Mouse (Mus musculus) lung, postnatal 0 days (tissue): Measurements from ENCODE around the gene Prm1. TPM values are rescaled to one million over a fixed set of nuclear protein-coding genes. Genes with fewer than 3 reads are reported as not detected.

ENCODE experiments used
- ATAC-seq: fragments of 200-750 bp; cut with Nextera tagmentation; 2 replicates; pipeline ENCODE4 v1.8.0; 2017; ENCODE audit warnings: moderate library complexity
- DNase-seq: peaks from one replicate; pipeline ENCODE4 v3.0.0-alpha.2; 2016; ENCODE audit warnings: low spot score
- H3K27ac ChIP-seq: fragments of 300-500 bp; sonication (generic); 2 replicates; pipeline ENCODE4 v1.5.1; 2014; ENCODE audit warnings: antibody characterized with exemption, mild to moderate bottlenecking, low read length, mixed read lengths
- H3K27me3 ChIP-seq: fragments of 300-500 bp; sonication (generic); replicated peaks from 2 replicates; pipeline ENCODE4 v1.6.1; 2014; ENCODE audit warnings: low read length, mixed read lengths; ENCODE audit not compliant: insufficient read depth
- H3K36me3 ChIP-seq: fragments of 300-500 bp; sonication (generic); 2 replicates; pipeline ENCODE4 v1.6.1; 2014; ENCODE audit warnings: low read length, mixed read lengths; ENCODE audit not compliant: insufficient read depth
- H3K4me1 ChIP-seq: fragments of 300-500 bp; sonication (generic); 2 replicates; pipeline ENCODE4 v1.6.1; 2014; ENCODE audit warnings: antibody characterized with exemption, low read depth, low read length, mixed read lengths; ENCODE audit not compliant: insufficient read depth
- H3K4me2 ChIP-seq: fragments of 300-500 bp; sonication (generic); replicated peaks from 2 replicates; pipeline ENCODE4 v1.6.1; 2014; ENCODE audit warnings: low read depth, mild to moderate bottlenecking, low read length, moderate library complexity, mixed read lengths
- H3K4me3 ChIP-seq: fragments of 300-500 bp; sonication (generic); 2 replicates; pipeline ENCODE4 v1.5.1; 2014; ENCODE audit warnings: low read depth, low read length
- H3K9ac ChIP-seq: fragments of 300-500 bp; sonication (generic); replicated peaks from 2 replicates; pipeline ENCODE4 v1.6.1; 2014; ENCODE audit warnings: low read depth, mild to moderate bottlenecking
- H3K9me3 ChIP-seq: fragments of 300-500 bp; sonication (generic); 2 replicates; pipeline ENCODE4 v1.6.1; 2016; ENCODE audit warnings: low read length, mixed read lengths
- CTCF ChIP-seq: IDR thresholded peaks from 2 replicates; pipeline ENCODE4 v1.5.1; 2016; ENCODE audit warnings: antibody characterized with exemption, mild to moderate bottlenecking
- EP300 ChIP-seq: IDR thresholded peaks from 2 replicates; pipeline ENCODE4 v1.6.1; 2016; ENCODE audit warnings: antibody characterized with exemption, mild to moderate bottlenecking, control low read depth
- WGBS: fragments of 180-500 bp; shearing (Covaris S2); extraction: QIAGEN DNeasy Blood & Tissue Kit; methylation state at CpG from one replicate; pipeline ENCODE4 v1.1.7; 2014; 5-methylcytosine and 5-hydroxymethylcytosine counted together
- polyA plus RNA-seq: library from polyadenylated mRNA; unstranded; fragments of >200 nt; fragmentation: Nextera tagmentation; extraction: Ambion mirVana; gene quantifications from 2 replicates; pipeline ENCODE4 v1.2.1, GENCODE M21; 2015

The Prm1 gene
- polyA plus RNA-seq, 1 experiment from 2014 or later: not detected

DNA sequence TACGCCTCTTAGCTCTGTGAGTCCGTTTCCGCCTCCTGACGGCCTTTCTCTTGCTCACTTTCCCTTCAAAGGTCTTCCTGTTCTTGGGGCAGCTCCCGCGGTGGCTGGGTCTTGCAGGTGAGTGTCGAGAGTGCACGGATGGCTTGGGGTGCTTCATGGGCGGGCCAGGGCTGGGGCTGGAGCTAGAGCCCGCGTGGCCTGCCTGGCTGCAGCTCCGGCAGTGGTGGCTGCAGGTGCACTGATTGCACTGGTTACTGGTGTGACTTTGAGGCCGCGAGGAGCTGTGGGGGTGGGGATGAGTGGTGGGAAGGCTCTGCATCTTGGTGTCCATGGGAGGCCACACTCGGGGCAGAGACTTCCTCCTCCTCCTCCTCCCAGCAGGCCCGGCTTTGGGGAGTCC is 17.4 kb downstream of the Prm1 start, which contains the start of gene Tnp2:
Gene Tnp2 (minus strand): TSS at position 390 of the 400 bp plus-strand sequence.
- no peaks in the 10 kb centered on the region for H3K36me3 ChIP-seq
- no peaks in the 10 kb centered on the region for H3K27me3 ChIP-seq
- no peak within 1 kb of the TSS for H3K27ac ChIP-seq
- H3K4me3 ChIP-seq: no peak within 1 kb of the TSS
- peaks cover 7% of the 10 kb centered on the region; the same call in 1 of the 2 replicates for H3K4me1 ChIP-seq
- no peak within 1 kb of the TSS for H3K9ac ChIP-seq
- no peak within 1 kb of the TSS for H3K4me2 ChIP-seq
- H3K9me3 ChIP-seq: no peaks in the 10 kb centered on the region
- no peak for DNase-seq
- 47% methylated on average over 14 of the region's 16 CpGs for WGBS
- no peak for TF ChIP-seq EP300
- no peak for TF ChIP-seq CTCF
- no peak for ATAC-seq

DNA sequence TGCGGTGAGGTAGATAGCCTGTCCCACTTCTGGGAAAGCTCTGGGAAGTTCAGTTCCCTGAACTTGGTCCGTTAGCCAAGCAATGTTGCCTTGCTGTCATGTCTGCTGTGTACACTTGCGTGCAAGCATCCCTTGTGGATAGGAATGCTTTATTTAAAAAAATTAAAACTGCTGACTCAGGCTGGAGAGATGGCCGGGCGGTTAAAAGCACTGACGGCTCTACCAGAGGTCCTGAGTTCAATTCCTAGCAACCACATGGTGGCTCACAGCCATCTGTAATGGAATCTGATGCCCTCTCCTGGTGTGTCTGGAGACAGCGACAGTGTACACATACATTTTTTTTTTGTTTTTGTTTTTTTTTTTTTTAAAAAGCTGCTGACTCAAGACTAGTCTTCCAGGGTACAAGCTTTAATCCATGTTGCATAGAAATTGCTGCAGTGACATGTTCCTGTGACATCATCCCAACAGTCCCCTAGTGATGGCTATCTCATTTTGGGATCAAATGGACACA is 18.0 kb downstream of the Prm1 start:
- Histone ChIP-seq H3K9me3 (no peaks in the 10 kb centered on the region), H3K27ac (no peak overlapping the region), H3K4me3 (no peak overlapping the region), H3K4me2 (no peak overlapping the region), H3K9ac (no peak overlapping the region), H3K36me3 (no peaks in the 10 kb centered on the region), H3K4me1 (peaks cover 7% of the 10 kb centered on the region; the same call in 1 of the 2 replicates), H3K27me3 (no peaks in the 10 kb centered on the region)
- 73% methylated on average over 7 of the region's 7 CpGs for WGBS
- ATAC-seq (no peak), DNase-seq (no peak)
- TF ChIP-seq EP300 (no peak), CTCF (no peak)

DNA sequence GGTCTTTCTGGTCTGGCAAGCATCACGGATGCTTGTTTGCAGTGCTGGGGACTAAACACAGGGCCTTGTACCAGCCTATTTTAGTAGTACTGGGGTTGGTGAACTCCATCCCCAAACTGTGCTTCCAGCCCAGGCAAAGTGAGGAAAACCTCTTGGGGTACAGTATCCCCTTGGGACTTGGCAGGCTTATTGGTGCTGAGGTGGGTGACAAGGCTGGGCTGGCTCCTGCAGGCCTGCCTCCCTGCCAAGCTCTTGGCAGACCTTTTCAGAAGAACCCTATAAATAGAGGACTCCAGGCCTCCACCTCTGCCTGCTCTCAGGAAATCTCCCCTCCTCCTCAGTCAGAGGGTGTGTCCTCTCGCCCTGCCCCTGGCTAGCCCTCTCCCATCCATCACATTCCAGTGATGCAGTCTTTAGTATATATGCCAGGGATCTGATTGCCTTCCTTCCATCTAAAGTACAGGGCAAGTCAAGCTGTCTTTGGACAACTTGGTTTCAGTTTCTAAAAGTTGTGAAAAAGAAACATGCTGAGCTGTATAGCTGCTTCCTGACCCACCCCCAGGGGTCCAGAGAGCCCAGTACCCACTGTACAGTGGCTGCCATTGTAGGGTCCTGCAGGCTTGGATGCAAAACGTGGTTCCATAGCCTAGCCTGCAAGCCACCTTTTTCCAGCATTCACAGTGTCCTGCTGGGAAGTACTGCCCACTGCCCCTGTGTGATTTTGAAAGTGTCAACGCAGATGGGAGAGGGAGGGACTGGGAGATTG is 18.7 kb downstream of the Prm1 start:
- Histone ChIP-seq H3K9ac (no peak overlapping the region), H3K4me1 (peaks cover 10% of the 10 kb centered on the region; the same call in 1 of the 2 replicates), H3K9me3 (no peaks in the 10 kb centered on the region)

DNA sequence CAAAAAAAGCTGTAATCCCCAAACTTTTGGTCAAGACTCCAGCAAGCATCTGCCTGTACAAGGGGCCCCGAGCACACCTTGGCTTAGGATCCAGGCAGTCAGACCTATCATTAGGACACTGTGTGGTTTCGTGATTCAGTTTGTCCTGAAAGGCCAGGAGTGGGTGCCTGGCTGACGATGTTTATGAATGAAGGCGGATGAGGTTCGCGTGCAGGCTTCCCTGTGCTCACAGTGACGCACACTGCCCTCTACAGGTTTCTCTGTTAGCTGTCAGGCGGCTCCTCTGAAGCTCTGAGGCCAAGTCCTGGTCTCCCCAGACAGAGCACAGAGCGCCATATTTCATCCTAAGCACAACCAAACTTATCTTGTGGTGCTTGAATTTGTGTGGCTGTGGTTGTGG is 19.4 kb downstream of the Prm1 start:
- H3K36me3 ChIP-seq: no peaks in the 10 kb centered on the region
- peak overlapping the region; percentile 81 for H3K4me3 ChIP-seq
- TF ChIP-seq CTCF: peak; percentile 91
- TF ChIP-seq EP300: no peak
- H3K4me1 ChIP-seq: peaks cover 10% of the 10 kb centered on the region; the same call in 1 of the 2 replicates
- peak; percentile 47 for ATAC-seq
- H3K27me3 ChIP-seq: no peaks in the 10 kb centered on the region
- H3K9ac ChIP-seq: peak overlapping the region; percentile 69; the same call in 1 of the 2 replicates
- peak; percentile 95 for DNase-seq
- 1% methylated on average over 9 of the region's 9 CpGs for WGBS
- no peaks in the 10 kb centered on the region for H3K9me3 ChIP-seq
- H3K4me2 ChIP-seq: peak overlapping the region; percentile 98
- peak overlapping the region; percentile 96 for H3K27ac ChIP-seq

More for the DNA sequence above, 18.7 kb downstream of the Prm1 start:
- DNase-seq (peak; percentile 21), ATAC-seq (no peak)
- WGBS: 57% methylated on average over 4 of the region's 4 CpGs
- no peaks in the 10 kb centered on the region for H3K27me3 ChIP-seq
- no peaks in the 10 kb centered on the region for H3K36me3 ChIP-seq
- TF ChIP-seq CTCF (no peak), EP300 (no peak)
- no peak overlapping the region for H3K4me2 ChIP-seq
- no peak overlapping the region for H3K4me3 ChIP-seq
- 0 out of 2 replicates have a peak overlapping the region, but pooled peaks have one; percentile 96 for H3K27ac ChIP-seq

DNA sequence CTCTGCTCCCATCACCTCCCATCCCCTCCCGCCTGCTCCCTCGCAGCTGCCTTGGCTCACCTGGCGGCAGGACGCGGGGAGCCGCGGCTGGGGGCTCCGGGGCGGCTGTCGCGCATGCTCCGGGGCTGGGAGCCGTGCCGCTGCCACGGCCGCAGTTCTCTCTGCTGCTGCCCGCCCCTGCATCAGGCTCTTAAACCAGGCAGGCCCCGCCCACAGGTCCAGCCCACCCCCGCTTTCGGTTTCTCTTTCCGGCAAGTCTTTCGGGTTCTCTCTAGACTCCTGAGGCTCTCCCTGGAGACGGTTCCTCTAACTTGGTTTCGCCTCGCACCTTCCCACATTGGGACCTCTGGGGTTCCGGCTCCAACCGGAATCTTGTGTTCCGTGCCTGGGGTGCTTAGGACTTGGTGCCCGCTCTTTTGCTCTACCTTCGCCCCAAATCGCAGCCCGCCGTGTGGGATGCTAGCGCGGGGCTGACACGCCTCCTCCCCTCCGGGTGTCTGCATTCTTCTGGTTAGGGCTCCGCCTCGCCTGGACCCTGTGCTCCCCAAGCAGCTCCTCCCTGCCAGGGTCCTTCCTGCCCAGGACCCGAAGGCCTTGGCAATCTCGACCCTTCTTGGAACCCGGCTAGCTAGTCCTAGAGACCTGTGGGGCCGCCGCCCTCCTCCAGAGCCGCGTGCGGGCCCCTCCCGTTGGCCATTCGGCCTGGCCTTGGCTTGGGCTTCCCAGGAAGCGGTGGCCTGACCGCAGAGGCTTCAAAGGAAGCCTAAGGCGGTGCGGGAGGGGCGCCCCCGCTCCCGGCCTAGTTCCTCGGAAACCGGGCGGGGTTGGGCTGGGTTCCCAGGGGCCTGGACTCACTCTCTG is 20.0 kb downstream of the Prm1 start, which contains the start of gene Socs1:
Gene Socs1 (minus strand): TSS at position 166 of the 861 bp plus-strand sequence.
- WGBS: under 1% methylated on average over 46 of the region's 59 CpGs
- Histone ChIP-seq H3K9ac (peak within 1 kb of the TSS; percentile 69), H3K4me1 (peaks cover 10% of the 10 kb centered on the region; the same call in 1 of the 2 replicates), H3K27ac (peak within 1 kb of the TSS; percentile 96), H3K36me3 (no peaks in the 10 kb centered on the region), H3K4me2 (peak within 1 kb of the TSS; percentile 98), H3K4me3 (peak within 1 kb of the TSS; percentile 81), H3K9me3 (no peaks in the 10 kb centered on the region), H3K27me3 (no peaks in the 10 kb centered on the region)
- TF ChIP-seq CTCF (no peak), EP300 (peak; percentile 45; the same call in 1 of the 2 replicates)
- peak; percentile 89 for ATAC-seq
- peak; percentile 97 for DNase-seq
